Mouse (Mus musculus) stomach, embryonic 15.5 days (tissue): Measurements from ENCODE around the gene Tmem132d. TPM values are rescaled to one million over a fixed set of nuclear protein-coding genes. Genes with fewer than 3 reads are reported as not detected.

ENCODE experiments used
- ATAC-seq: fragments of 200-750 bp; cut with Nextera tagmentation; 2 replicates; pipeline ENCODE4 v1.8.0; 2017; ENCODE audit warnings: low read depth, moderate number of reproducible peaks, moderate TSS enrichment; ENCODE audit not compliant: insufficient read depth, low FRiP score
- H3K27ac ChIP-seq: fragments of 300-500 bp; sonication (generic); 2 replicates; pipeline ENCODE4 v1.5.1; 2015; ENCODE audit warnings: mild to moderate bottlenecking, inconsistent platforms
- H3K27me3 ChIP-seq: fragments of 300-500 bp; sonication (generic); replicated peaks from 2 replicates; pipeline ENCODE4 v1.6.1; 2015; ENCODE audit warnings: inconsistent platforms
- H3K36me3 ChIP-seq: fragments of 300-500 bp; sonication (generic); 2 replicates; pipeline ENCODE4 v1.6.1; 2015; ENCODE audit warnings: inconsistent platforms
- H3K4me1 ChIP-seq: fragments of 300-500 bp; sonication (generic); 2 replicates; pipeline ENCODE4 v1.6.1; 2015; ENCODE audit warnings: inconsistent platforms
- H3K4me2 ChIP-seq: fragments of 300-500 bp; sonication (generic); 2 replicates; pipeline ENCODE4 v1.6.1; 2015; ENCODE audit warnings: mild to moderate bottlenecking, inconsistent platforms
- H3K4me3 ChIP-seq: fragments of 300-500 bp; sonication (generic); replicated peaks from 2 replicates; pipeline ENCODE4 v1.5.1; 2015; ENCODE audit warnings: inconsistent platforms
- H3K9ac ChIP-seq: fragments of 300-500 bp; sonication (generic); 2 replicates; pipeline ENCODE4 v1.6.1; 2015; ENCODE audit warnings: inconsistent platforms
- H3K9me3 ChIP-seq: fragments of 300-500 bp; sonication (generic); 2 replicates; pipeline ENCODE4 v1.6.1; 2016; ENCODE audit warnings: inconsistent platforms
- WGBS: fragments of 180-500 bp; shearing (Covaris S2); methylation state at CpG from one replicate; pipeline ENCODE4 v1.1.7; 2015; 5-methylcytosine and 5-hydroxymethylcytosine counted together
- polyA plus RNA-seq: library from polyadenylated mRNA; unstranded; fragments of >200 nt; fragmentation: Nextera tagmentation; extraction: Ambion mirVana; gene quantifications from 2 replicates; pipeline ENCODE4 v1.2.1, GENCODE M21; 2015

Tmem132d gene
- polyA plus RNA-seq, 1 experiment from 2014 or later = 0.05 TPM

DNA sequence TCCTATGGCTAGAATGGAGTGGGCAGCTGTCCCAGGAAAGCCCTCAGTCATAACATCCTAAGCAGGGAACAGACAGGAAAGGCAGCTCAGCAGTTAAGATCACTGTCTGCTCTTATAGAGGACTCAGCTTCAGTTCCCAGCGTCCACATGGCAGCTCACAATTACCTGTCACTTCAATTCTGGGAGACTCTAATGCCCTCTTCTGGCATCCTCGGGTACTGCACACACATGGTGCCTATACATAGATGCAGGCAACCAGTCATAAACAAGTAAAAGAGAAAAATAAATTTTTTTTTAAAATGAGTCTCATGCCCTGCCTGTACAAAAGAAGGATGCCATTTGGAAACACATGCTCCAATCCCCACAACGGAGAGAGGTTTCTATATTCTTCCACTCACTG lies 28.7 kb downstream of the Tmem132d start:
- 85% methylated on average over 3 of the region's 3 CpGs for WGBS

DNA sequence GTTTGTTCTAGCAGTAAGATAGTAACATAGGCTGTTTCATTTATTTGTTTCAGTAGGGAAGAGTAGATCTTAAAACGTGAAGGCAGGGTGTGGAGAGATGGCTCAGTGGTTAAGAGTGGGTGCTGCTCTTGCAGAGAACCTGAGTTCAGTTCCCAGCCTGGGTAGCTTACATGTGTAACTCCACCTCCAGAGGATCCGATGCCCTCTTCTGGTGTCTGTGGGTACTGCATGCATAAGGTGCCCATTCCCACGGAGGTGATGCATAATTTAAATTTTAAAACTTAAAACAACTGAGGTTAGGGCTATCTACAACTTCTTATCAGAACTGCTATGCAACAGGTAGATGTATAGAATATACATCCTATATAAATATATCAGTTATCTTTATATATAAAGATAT lies 40.5 kb downstream of the Tmem132d start:
- H3K4me3 ChIP-seq = no peak overlapping the region
- no peaks in the 10 kb centered on the region for H3K4me1 ChIP-seq
- H3K36me3 ChIP-seq = no peaks in the 10 kb centered on the region
- H3K9me3 ChIP-seq = no peaks in the 10 kb centered on the region
- WGBS = 81% methylated on average over 3 of the region's 3 CpGs
- no peaks in the 10 kb centered on the region for H3K27me3 ChIP-seq
- no peak overlapping the region for H3K9ac ChIP-seq
- no peak for ATAC-seq
- no peak overlapping the region for H3K27ac ChIP-seq
- H3K4me2 ChIP-seq = no peak overlapping the region

More for the DNA sequence above, 28.7 kb downstream of the Tmem132d start:
- Histone ChIP-seq H3K4me3 (no peak overlapping the region), H3K27ac (no peak overlapping the region), H3K4me2 (no peak overlapping the region), H3K27me3 (no peaks in the 10 kb centered on the region), H3K9ac (no peak overlapping the region), H3K4me1 (no peaks in the 10 kb centered on the region), H3K9me3 (no peaks in the 10 kb centered on the region), H3K36me3 (no peaks in the 10 kb centered on the region)
- ATAC-seq = no peak

DNA sequence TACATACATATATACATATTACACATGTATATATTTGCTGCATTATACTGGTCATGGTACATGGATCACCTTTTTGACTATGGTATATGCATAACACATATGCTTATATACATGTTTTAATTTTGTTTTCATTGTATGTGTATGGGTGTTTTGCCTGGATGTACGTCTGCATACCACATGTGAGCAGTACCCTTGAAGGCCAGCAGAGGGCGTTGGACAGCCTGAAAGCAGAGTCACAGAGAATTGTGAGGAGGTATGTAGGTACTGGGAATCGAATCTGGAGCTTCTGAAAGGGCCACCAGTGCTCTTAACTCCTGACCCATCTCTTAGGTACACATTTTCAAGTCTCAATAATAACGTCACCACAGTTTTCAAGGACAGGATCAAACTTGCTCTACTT lies 43.2 kb downstream of the Tmem132d start:
- Histone ChIP-seq H3K27me3 (no peaks in the 10 kb centered on the region), H3K4me2 (no peak overlapping the region), H3K27ac (no peak overlapping the region), H3K4me3 (no peak overlapping the region), H3K9me3 (no peaks in the 10 kb centered on the region), H3K9ac (no peak overlapping the region), H3K4me1 (no peaks in the 10 kb centered on the region), H3K36me3 (no peaks in the 10 kb centered on the region)
- WGBS = 46% methylated on average over 4 of the region's 4 CpGs
- no peak for ATAC-seq

DNA sequence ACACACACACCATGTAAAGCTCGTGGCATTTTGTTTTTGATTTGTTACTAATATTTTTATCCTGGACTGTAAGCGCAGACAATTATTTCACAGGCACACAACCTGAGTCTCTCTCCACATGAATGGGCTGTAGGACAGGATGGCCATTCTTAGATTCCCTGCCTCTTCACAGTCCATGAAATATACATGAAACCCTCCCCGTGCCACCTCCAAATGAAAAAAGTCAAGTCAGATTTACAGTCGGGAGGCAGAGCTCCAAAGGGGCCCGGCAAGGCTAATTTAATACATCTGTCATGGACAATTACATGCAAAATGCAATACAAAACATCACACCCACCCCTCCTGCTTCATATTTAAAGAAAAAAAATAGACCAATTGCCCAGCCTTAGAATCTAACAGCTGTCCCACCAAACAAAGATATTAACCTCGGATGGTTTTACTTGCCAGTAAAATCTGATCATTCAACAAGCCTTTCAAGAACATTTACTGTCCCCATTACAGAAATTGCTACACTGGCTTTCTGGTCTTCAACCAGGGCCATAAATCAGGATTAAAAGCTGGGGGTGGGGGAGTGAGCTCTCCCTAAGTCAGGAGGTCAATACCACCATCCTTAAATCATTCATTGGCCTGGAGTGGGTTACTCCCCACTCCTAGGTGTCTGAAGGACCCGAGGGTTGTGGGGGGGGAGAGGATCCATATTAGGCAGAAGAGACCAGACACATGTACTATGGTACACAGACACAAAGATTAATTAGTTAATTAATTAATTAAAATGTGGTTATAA lies 44.3 kb downstream of the Tmem132d start:
- Histone ChIP-seq H3K27me3 (no peaks in the 10 kb centered on the region), H3K4me1 (no peaks in the 10 kb centered on the region), H3K27ac (no peak overlapping the region), H3K36me3 (no peaks in the 10 kb centered on the region), H3K9ac (no peak overlapping the region), H3K9me3 (no peaks in the 10 kb centered on the region), H3K4me2 (no peak overlapping the region), H3K4me3 (no peak overlapping the region)
- 47% methylated on average over 7 of the region's 7 CpGs for WGBS
- no peak for ATAC-seq

DNA sequence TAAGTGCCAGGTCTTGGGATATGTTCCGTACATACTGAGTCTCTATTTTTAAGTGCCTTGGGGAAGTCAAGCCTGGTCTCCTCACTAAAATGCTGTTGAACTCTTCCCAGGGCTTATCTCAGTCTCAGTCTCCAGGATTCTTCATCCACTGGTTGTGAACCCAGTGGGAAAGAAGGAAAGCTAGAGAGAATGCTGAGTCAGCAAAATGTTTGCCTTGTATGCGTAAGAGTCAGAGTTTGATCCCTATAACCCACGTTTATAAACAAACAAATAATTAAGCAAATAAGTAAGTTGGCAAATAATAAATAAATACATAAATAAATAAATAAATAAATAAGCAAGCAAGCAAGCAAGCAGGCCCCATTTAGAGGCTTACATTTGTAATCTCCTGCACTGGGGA lies 63.1 kb downstream of the Tmem132d start:
- H3K9ac ChIP-seq = no peak overlapping the region
- WGBS = 90% methylated on average over 3 of the region's 3 CpGs
- no peak for ATAC-seq

DNA sequence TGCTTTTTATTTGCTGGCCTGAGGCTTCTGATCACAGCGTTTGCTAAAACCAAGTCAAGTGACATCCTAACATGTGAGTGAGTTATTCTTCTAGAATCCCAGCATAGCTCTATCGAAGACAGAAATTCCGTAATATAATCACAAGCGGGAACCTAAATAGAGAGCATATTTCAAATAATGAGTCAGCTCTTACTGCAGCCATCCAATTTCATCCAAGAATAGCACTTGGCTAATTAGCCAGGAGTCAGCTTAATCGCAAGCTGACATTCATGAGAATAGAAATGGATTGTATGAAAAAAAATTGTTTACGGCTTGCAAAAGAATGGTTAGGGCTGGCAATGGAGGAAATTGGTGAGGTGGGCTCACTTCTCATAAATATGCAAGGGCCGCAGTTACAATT lies 63.8 kb downstream of the Tmem132d start:
- no peak overlapping the region for H3K4me3 ChIP-seq
- H3K36me3 ChIP-seq = no peaks in the 10 kb centered on the region
- H3K27me3 ChIP-seq = no peaks in the 10 kb centered on the region
- no peaks in the 10 kb centered on the region for H3K9me3 ChIP-seq
- 86% methylated on average over 7 of the region's 7 CpGs for WGBS
- no peak for ATAC-seq
- H3K27ac ChIP-seq = no peak overlapping the region
- H3K4me1 ChIP-seq = no peaks in the 10 kb centered on the region
- H3K4me2 ChIP-seq = no peak overlapping the region
- no peak overlapping the region for H3K9ac ChIP-seq

More for the DNA sequence above, 63.1 kb downstream of the Tmem132d start:
- H3K27me3 ChIP-seq = no peaks in the 10 kb centered on the region
- no peaks in the 10 kb centered on the region for H3K4me1 ChIP-seq
- H3K4me2 ChIP-seq = no peak overlapping the region
- no peak overlapping the region for H3K27ac ChIP-seq
- H3K36me3 ChIP-seq = no peaks in the 10 kb centered on the region
- no peak overlapping the region for H3K4me3 ChIP-seq
- H3K9me3 ChIP-seq = no peaks in the 10 kb centered on the region

DNA sequence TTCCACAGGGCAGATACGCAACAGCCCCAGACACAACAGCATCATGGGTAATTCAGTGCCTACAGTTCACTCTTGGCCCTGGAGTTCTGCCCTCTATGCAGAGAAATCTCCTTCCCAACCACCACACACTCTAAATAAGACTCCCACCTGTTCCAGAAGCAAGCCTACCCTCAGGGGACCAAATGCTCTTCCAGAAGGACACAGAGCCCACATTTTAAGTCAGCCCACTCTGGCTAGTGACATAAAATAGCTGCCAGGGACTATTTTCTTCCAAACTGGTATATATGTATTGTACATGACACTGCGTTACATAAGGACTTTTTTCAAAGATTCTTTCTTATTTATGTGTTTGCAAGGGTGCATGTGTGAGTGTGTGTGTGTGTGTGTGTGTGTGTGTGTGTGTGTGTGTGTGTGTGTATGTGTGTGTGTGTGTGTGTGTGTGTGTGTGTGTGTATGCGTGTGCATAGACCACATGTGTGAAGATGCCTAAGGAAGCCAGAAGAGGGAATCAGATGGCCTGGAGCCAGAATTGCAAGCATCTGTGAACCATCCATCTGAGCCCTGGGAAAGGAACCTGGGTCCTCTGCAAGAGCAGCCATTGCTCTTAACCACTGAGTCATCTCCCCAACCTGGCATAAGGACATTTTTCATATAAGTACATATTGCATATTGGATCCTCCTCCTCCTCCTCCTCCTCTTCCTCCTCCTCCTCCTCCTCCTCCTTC lies 67.5 kb downstream of the Tmem132d start:
- Histone ChIP-seq H3K4me2 (no peak overlapping the region), H3K4me3 (no peak overlapping the region), H3K27ac (no peak overlapping the region), H3K4me1 (no peaks in the 10 kb centered on the region), H3K36me3 (no peaks in the 10 kb centered on the region), H3K27me3 (no peaks in the 10 kb centered on the region), H3K9me3 (no peaks in the 10 kb centered on the region), H3K9ac (no peak overlapping the region)
- 87% methylated on average over 3 of the region's 3 CpGs for WGBS
- ATAC-seq = no peak

DNA sequence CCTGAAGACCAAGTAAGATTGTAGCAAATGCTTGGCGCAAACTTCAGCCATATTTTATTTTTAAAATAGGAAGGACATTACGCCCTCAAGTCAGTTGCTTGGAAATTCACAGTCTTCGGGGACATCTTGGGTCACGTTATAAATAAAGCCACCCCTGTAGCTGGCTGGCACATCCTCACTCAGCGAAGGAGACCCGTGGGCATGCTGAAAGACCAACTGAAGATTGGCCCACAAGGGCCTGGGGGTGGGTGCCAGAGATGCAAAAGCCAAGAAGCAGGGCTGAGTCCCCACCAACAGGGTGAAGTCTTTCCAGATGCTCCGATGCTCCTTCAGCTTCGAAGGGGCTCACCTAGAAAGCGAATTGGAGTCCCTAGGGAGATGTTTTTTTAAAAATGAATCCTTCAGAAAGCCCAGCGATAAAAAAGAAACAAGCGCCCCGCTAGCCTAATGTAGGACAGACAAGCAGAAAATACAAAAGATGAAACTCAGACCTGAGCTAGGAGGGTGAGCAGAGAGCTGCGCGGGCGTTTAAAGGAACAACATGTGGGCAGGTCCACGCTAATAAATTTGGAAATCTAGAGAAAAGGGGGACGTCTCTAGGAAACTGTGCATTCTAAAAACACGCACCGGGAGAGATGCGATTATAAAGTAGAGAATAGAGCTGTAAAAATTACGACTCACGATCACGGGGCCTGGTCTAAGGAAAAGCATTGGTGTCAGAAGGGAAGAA lies 71.8 kb downstream of the Tmem132d start:
- Histone ChIP-seq H3K4me2 (no peak overlapping the region), H3K9ac (no peak overlapping the region), H3K27me3 (no peaks in the 10 kb centered on the region), H3K4me1 (no peaks in the 10 kb centered on the region), H3K36me3 (no peaks in the 10 kb centered on the region), H3K4me3 (no peak overlapping the region), H3K27ac (no peak overlapping the region), H3K9me3 (no peaks in the 10 kb centered on the region)
- WGBS = 63% methylated on average over 23 of the region's 23 CpGs
- no peak for ATAC-seq

DNA sequence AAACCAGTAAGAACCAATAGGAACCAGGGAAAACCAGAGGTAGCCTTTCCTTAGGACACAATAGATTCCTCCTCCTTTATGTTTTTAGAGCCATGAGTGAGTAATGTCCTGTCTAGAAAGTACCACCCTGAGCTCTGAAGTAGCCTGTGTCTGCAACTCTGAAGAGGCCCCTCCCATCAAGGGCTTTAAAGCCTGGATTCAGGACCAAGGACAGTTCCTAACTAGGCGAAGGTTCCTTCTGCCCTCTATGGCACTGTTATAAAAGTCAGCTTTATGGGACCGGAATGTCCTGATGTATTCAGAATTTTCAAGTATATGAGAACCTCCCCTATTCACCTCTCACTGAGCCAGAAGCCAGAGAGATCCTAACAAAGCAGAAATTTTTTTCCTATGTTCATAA lies 84.0 kb downstream of the Tmem132d start:
- Histone ChIP-seq H3K9me3 (no peaks in the 10 kb centered on the region), H3K4me3 (no peak overlapping the region), H3K4me1 (no peaks in the 10 kb centered on the region), H3K9ac (no peak overlapping the region), H3K27me3 (no peaks in the 10 kb centered on the region), H3K36me3 (no peaks in the 10 kb centered on the region), H3K27ac (no peak overlapping the region), H3K4me2 (no peak overlapping the region)
- no peak for ATAC-seq
- 40% methylated on average over 2 of the region's 2 CpGs for WGBS

DNA sequence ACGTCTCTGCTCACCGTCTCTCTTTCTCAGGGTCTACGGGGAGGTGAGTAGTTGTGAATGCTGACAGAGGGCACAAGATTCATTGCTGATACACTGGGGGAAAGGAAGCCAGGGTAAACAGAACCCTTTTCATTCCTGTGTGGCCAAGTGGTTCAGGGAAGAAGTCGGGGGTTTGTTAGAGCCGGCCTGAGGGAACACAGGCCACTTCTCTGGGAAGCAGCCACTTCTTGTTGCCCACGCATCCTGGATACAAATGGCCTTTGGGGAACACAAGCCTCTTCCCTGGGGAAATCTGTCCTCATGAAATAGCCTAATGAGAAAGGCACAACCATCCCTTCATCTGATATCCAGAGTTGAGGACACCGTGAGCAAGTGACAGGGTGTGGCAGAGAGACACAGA lies 96.0 kb downstream of the Tmem132d start:
- no peak overlapping the region for H3K27ac ChIP-seq
- 60% methylated on average over 7 of the region's 7 CpGs for WGBS
- ATAC-seq = no peak
- H3K9ac ChIP-seq = no peak overlapping the region
- no peak overlapping the region for H3K4me3 ChIP-seq
- H3K27me3 ChIP-seq = no peaks in the 10 kb centered on the region
- no peak overlapping the region for H3K4me2 ChIP-seq
- no peaks in the 10 kb centered on the region for H3K36me3 ChIP-seq
- H3K9me3 ChIP-seq = no peaks in the 10 kb centered on the region
- H3K4me1 ChIP-seq = no peaks in the 10 kb centered on the region

DNA sequence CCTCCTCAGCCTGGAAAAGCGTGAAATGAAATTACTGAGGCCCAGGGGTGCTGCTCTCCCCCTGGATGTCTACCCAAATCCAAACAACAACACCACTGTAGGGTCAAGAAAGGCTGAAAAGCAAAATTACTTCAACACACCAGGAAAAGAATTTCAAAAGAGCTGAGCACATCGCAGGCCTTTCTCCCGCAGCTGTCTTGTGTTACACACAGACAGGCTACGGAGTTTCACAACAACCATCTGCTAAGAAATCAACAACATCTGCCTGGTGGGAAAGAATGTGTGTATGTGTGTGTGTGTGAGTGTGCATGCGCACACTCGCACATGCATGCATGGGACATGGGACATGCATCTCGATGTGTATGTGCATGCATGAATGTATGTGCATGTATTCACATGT lies 100.1 kb downstream of the Tmem132d start:
- H3K4me1 ChIP-seq = no peaks in the 10 kb centered on the region
- 83% methylated on average over 7 of the region's 7 CpGs for WGBS
- no peak for ATAC-seq
- no peak overlapping the region for H3K4me2 ChIP-seq
- H3K27ac ChIP-seq = no peak overlapping the region
- H3K9ac ChIP-seq = no peak overlapping the region
- H3K4me3 ChIP-seq = no peak overlapping the region
- no peaks in the 10 kb centered on the region for H3K9me3 ChIP-seq
- no peaks in the 10 kb centered on the region for H3K27me3 ChIP-seq
- H3K36me3 ChIP-seq = no peaks in the 10 kb centered on the region

DNA sequence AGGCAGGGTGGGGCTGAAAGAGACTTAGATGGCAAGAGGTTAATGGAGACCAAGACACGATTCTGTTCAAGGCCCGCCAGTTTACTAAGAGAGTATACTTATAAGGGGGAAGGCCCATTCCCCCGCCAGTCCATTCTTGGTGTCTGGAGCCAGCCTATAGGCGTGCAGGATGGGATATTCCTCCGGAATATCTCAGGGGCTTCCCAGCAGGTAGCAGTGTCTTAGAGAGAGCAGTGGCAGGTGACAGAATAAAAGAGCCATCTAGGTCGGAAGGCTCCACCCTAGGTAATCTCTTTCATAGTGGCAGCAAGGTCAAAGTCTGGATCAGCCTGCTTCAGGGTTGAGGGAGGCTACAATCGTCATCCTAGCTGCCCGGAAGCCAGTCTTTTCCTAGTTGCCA lies 102.5 kb downstream of the Tmem132d start:
- no peaks in the 10 kb centered on the region for H3K4me1 ChIP-seq
- H3K9me3 ChIP-seq = no peaks in the 10 kb centered on the region
- WGBS = 83% methylated on average over 8 of the region's 8 CpGs
- no peak overlapping the region for H3K27ac ChIP-seq
- H3K4me3 ChIP-seq = no peak overlapping the region
- no peaks in the 10 kb centered on the region for H3K36me3 ChIP-seq
- no peak overlapping the region for H3K9ac ChIP-seq
- H3K4me2 ChIP-seq = no peak overlapping the region
- no peaks in the 10 kb centered on the region for H3K27me3 ChIP-seq
- no peak for ATAC-seq
